10 mouse cellular contexts compared by ENCODE assay signal in genomic region chr4:133394981-133395573, GRCm38 (mm10). TPM values are rescaled to one million over a fixed set of nuclear protein-coding genes. Genes with fewer than 3 reads are reported as not detected.
DNase-seq lines count a peak whose midpoint lies in the region; ATAC-seq and TF ChIP-seq lines count a peak whose summit lies in the region.
"Had no signal": no experiment of that assay in that cellular context is flagged by ENCODE, and none has a peak within 500 bp of the region (broad histone marks: within the 10 kb centered on the region; RNA-seq: fewer than 3 reads in every experiment).

No protein-coding gene starts in this region.

- H3K27ac ChIP-seq in kidney, embryonic 15.5 days: peak overlapping the region; percentile 45; the same call in 1 of the 2 replicates
- H3K27ac ChIP-seq in embryonic facial prominence, embryonic 10.5 days (replicated peaks): peak overlapping the region; percentile 36; the same call in 1 of the 2 replicates
- peak overlapping the region; percentile 61 for H3K27ac ChIP-seq in intestine, embryonic 15.5 days
- H3K27ac ChIP-seq in small intestine, adult 2 months (ENCODE audit: insufficient read depth, low read depth, low read length): peak overlapping the region; percentile 23; the same call in 1 of the 2 replicates
- no peak overlapping the region for H3K27ac ChIP-seq in midbrain, embryonic 15.5 days

- H3K4me1 ChIP-seq in kidney, embryonic 15.5 days: peaks cover 71% of the 10 kb centered on the region
- H3K4me1 ChIP-seq in embryonic facial prominence, embryonic 10.5 days: peaks cover 79% of the 10 kb centered on the region
- H3K4me1 ChIP-seq in intestine, embryonic 15.5 days (replicated peaks): peaks cover 51% of the 10 kb centered on the region
- H3K4me1 ChIP-seq in small intestine, adult 2 months (ENCODE audit: control insufficient read depth, insufficient read depth, insufficient read length, low read length): peaks cover 36% of the 10 kb centered on the region
- peaks cover 8% of the 10 kb centered on the region; the same call in 1 of the 2 replicates for H3K4me1 ChIP-seq in midbrain, embryonic 15.5 days

- 0 out of 2 replicates have a peak overlapping the region, but pooled peaks have one; percentile 4 for H3K9ac ChIP-seq in kidney, embryonic 15.5 days
- no peak overlapping the region for H3K9ac ChIP-seq in intestine, embryonic 15.5 days
- H3K9ac ChIP-seq in midbrain, embryonic 15.5 days: no peak overlapping the region
- H3K9ac ChIP-seq: lung, embryonic 14.5 days had no signal

- H3K9me3 ChIP-seq in kidney, embryonic 15.5 days (replicated peaks): no peaks in the 10 kb centered on the region
- H3K9me3 ChIP-seq in embryonic facial prominence, embryonic 10.5 days: no peaks in the 10 kb centered on the region
- no peaks in the 10 kb centered on the region for H3K9me3 ChIP-seq in intestine, embryonic 15.5 days
- no peaks in the 10 kb centered on the region for H3K9me3 ChIP-seq in midbrain, embryonic 15.5 days

- peak; percentile 62; the same call in 1 of the 2 replicates for ATAC-seq in kidney, embryonic 15.5 days (replicated peaks; ENCODE audit: low FRiP score)
- peak; percentile 28 for ATAC-seq in intestine, embryonic 15.5 days
- no peak for ATAC-seq in midbrain, embryonic 15.5 days (replicated peaks)

- no peak for DNase-seq in kidney, adult 9 months
- no peak for DNase-seq in embryonic facial prominence, embryonic 10.5 days (ENCODE audit: low spot score)
- DNase-seq in layer of hippocampus, postnatal 36 days: no peak
- DNase-seq: adrenal gland, adult 2 months; kidney, postnatal 36 days; lung, embryonic 14.5 days had no signal

- 89% methylated on average over 4 of the region's 4 CpGs for WGBS in kidney, embryonic 15.5 days
- 87% methylated on average over 4 of the region's 4 CpGs for WGBS in embryonic facial prominence, embryonic 10.5 days
- 75% methylated on average over 4 of the region's 4 CpGs for WGBS in intestine, embryonic 15.5 days
- 40% methylated on average over 4 of the region's 4 CpGs for WGBS in small intestine, adult 2 months
- 82% methylated on average over 4 of the region's 4 CpGs for WGBS in midbrain, embryonic 15.5 days

- no peak overlapping the region for H3K4me3 ChIP-seq in kidney, embryonic 15.5 days (replicated peaks)
- H3K4me3 ChIP-seq in embryonic facial prominence, embryonic 10.5 days: no peak overlapping the region
- no peak overlapping the region for H3K4me3 ChIP-seq in intestine, embryonic 15.5 days (replicated peaks)
- no peak overlapping the region for H3K4me3 ChIP-seq in small intestine, adult 2 months (ENCODE audit: low read depth, low read length)
- H3K4me3 ChIP-seq in midbrain, embryonic 15.5 days: no peak overlapping the region

- TF ChIP-seq CTCF in small intestine, adult 2 months (IDR thresholded peaks at IDR 0.05; ENCODE audit: extremely low read depth, insufficient read length, insufficient replicate concordance, low read depth, low read length): no peak

- no peak overlapping the region for H3K4me2 ChIP-seq in kidney, embryonic 15.5 days
- H3K4me2 ChIP-seq in intestine, embryonic 15.5 days (replicated peaks): no peak overlapping the region
- H3K4me2 ChIP-seq in midbrain, embryonic 15.5 days: no peak overlapping the region
- H3K4me2 ChIP-seq: lung, embryonic 14.5 days had no signal

- no peaks in the 10 kb centered on the region for H3K36me3 ChIP-seq in kidney, embryonic 15.5 days
- H3K36me3 ChIP-seq in embryonic facial prominence, embryonic 10.5 days (replicated peaks): no peaks in the 10 kb centered on the region
- no peaks in the 10 kb centered on the region for H3K36me3 ChIP-seq in intestine, embryonic 15.5 days
- no peaks in the 10 kb centered on the region for H3K36me3 ChIP-seq in small intestine, adult 2 months (ENCODE audit: control insufficient read depth, insufficient read depth, low read length)
- no peaks in the 10 kb centered on the region for H3K36me3 ChIP-seq in midbrain, embryonic 15.5 days (replicated peaks)

- no peaks in the 10 kb centered on the region for H3K27me3 ChIP-seq in kidney, embryonic 15.5 days
- no peaks in the 10 kb centered on the region for H3K27me3 ChIP-seq in embryonic facial prominence, embryonic 10.5 days (replicated peaks; ENCODE audit: low read depth, poor library complexity, severe bottlenecking)
- H3K27me3 ChIP-seq in intestine, embryonic 15.5 days (replicated peaks): no peaks in the 10 kb centered on the region
- no peaks in the 10 kb centered on the region for H3K27me3 ChIP-seq in small intestine, adult 2 months (ENCODE audit: control insufficient read depth, insufficient read depth, low read length)
- no peaks in the 10 kb centered on the region for H3K27me3 ChIP-seq in midbrain, embryonic 15.5 days (replicated peaks)

- no peak for TF ChIP-seq POLR2A in small intestine, adult 2 months (IDR thresholded peaks at IDR 0.05; ENCODE audit: low read depth, low read length)

RNA-seq across cellular contexts. Expression of gene Slc9a1, which starts 25.6 kb away (rescaled TPM):
- 7.5 and 8.3 TPM in 2 replicates for polyA plus RNA-seq in kidney, embryonic 15.5 days (2015; fragmentation: Nextera tagmentation; extraction: Ambion mirVana)
- polyA plus RNA-seq in embryonic facial prominence, embryonic 10.5 days (2016; fragmentation: Nextera tagmentation; extraction: Ambion mirVana): 8.6 and 9.0 TPM in 2 replicates
- 8.5 and 9.3 TPM in 2 replicates for polyA plus RNA-seq in intestine, embryonic 15.5 days (2015; fragmentation: Nextera tagmentation; extraction: Ambion mirVana)
- 35.4 and 46.3 TPM in 2 replicates for polyA plus RNA-seq in small intestine, adult 2 months (2012; rRNA removed)
- 9.9 and 11.1 TPM in 2 replicates for polyA plus RNA-seq in midbrain, embryonic 15.5 days (2015; fragmentation: Nextera tagmentation; extraction: Ambion mirVana)
- 10 to 100 TPM; 60.1 to 63.9 TPM for total RNA-seq in layer of hippocampus, postnatal 36 days (2021)

RNA-seq across cellular contexts. Expression of gene Wdtc1, which starts 41.8 kb away (rescaled TPM):
- polyA plus RNA-seq in kidney, embryonic 15.5 days (2015; fragmentation: Nextera tagmentation; extraction: Ambion mirVana): 12.0 and 13.1 TPM in 2 replicates
- polyA plus RNA-seq in embryonic facial prominence, embryonic 10.5 days (2016; fragmentation: Nextera tagmentation; extraction: Ambion mirVana): 17.2 and 17.7 TPM in 2 replicates
- polyA plus RNA-seq in intestine, embryonic 15.5 days (2015; fragmentation: Nextera tagmentation; extraction: Ambion mirVana): 13.9 and 17.0 TPM in 2 replicates
- polyA plus RNA-seq in small intestine, adult 2 months (2012; rRNA removed): 49.3 and 90.5 TPM in 2 replicates
- polyA plus RNA-seq in midbrain, embryonic 15.5 days (2015; fragmentation: Nextera tagmentation; extraction: Ambion mirVana): 23.2 and 26.3 TPM in 2 replicates
- total RNA-seq in layer of hippocampus, postnatal 36 days (2021): 10 to 100 TPM; 78.5 to 78.9 TPM
